Comparison of ENCODE assay signal across 16 mouse cellular contexts in genomic region chr5:102334442-102335197, GRCm38 (mm10).
DNase-seq lines count a peak whose midpoint lies in the region; ATAC-seq lines count a peak whose summit lies in the region.
"Had no signal": no experiment of that assay in that cellular context is flagged by ENCODE, and none has a peak within 500 bp of the region (broad histone marks: within the 10 kb centered on the region; RNA-seq: fewer than 3 reads in every experiment).

No protein-coding gene starts in this region.

- no peak overlapping the region for H3K4me3 ChIP-seq in forebrain, embryonic 15.5 days
- H3K4me3 ChIP-seq in forebrain, embryonic 11.5 days (ENCODE audit: low read depth, low read length) = no peak overlapping the region
- H3K4me3 ChIP-seq in hindbrain, embryonic 16.5 days (ENCODE audit: low read length) = no peak overlapping the region
- H3K4me3 ChIP-seq: heart, embryonic 12.5 days; liver, embryonic 12.5 days; lung, embryonic 15.5 days had no signal

- ATAC-seq in forebrain, embryonic 15.5 days (replicated peaks) = peak; percentile 26
- ATAC-seq in forebrain, embryonic 11.5 days (replicated peaks; ENCODE audit: low FRiP score) = no peak
- ATAC-seq in hindbrain, embryonic 16.5 days = peak; percentile 48; the same call in 1 of the 2 replicates
- ATAC-seq: intestine, postnatal 0 days; liver, embryonic 12.5 days had no signal

- peaks cover 17% of the 10 kb centered on the region for H3K4me1 ChIP-seq in forebrain, embryonic 15.5 days
- H3K4me1 ChIP-seq in forebrain, embryonic 11.5 days (replicated peaks; ENCODE audit: control insufficient read depth, insufficient read depth, low read length) = no peaks in the 10 kb centered on the region
- no peaks in the 10 kb centered on the region for H3K4me1 ChIP-seq in hindbrain, embryonic 16.5 days (ENCODE audit: control insufficient read depth, insufficient read depth, low read depth, low read length)
- H3K4me1 ChIP-seq: heart, embryonic 12.5 days; liver, embryonic 12.5 days; lung, embryonic 15.5 days had no signal

- H3K9me3 ChIP-seq in forebrain, embryonic 15.5 days = no peaks in the 10 kb centered on the region
- H3K9me3 ChIP-seq in forebrain, embryonic 11.5 days (ENCODE audit: control insufficient read depth, low read length) = no peaks in the 10 kb centered on the region
- H3K9me3 ChIP-seq in hindbrain, embryonic 16.5 days (ENCODE audit: control insufficient read depth, low read length) = no peaks in the 10 kb centered on the region
- H3K9me3 ChIP-seq: heart, embryonic 12.5 days; liver, embryonic 12.5 days; lung, embryonic 15.5 days had no signal

- H3K4me2 ChIP-seq in forebrain, embryonic 15.5 days (replicated peaks) = no peak overlapping the region
- no peak overlapping the region for H3K4me2 ChIP-seq in forebrain, embryonic 11.5 days (ENCODE audit: low read depth, low read length, severe bottlenecking)
- H3K4me2 ChIP-seq in hindbrain, embryonic 16.5 days (ENCODE audit: low read length) = 0 out of 2 replicates have a peak overlapping the region, but pooled peaks have one; percentile 8
- H3K4me2 ChIP-seq: heart, embryonic 12.5 days; liver, embryonic 12.5 days; lung, embryonic 15.5 days had no signal

- 43% methylated on average over 13 of the region's 13 CpGs for WGBS in forebrain, embryonic 15.5 days
- 74% methylated on average over 13 of the region's 13 CpGs for WGBS in forebrain, embryonic 11.5 days
- WGBS in hindbrain, embryonic 16.5 days = 56% methylated on average over 13 of the region's 13 CpGs

- H3K27ac ChIP-seq in forebrain, embryonic 15.5 days (replicated peaks) = peak overlapping the region; percentile 62
- no peak overlapping the region for H3K27ac ChIP-seq in forebrain, embryonic 11.5 days (ENCODE audit: low read depth, low read length)
- no peak overlapping the region for H3K27ac ChIP-seq in hindbrain, embryonic 16.5 days (ENCODE audit: low read depth, low read length)
- H3K27ac ChIP-seq: liver, embryonic 12.5 days; lung, embryonic 15.5 days had no signal

- no peak for DNase-seq in forebrain, embryonic 11.5 days (ENCODE audit: low spot score)
- DNase-seq in right cerebral cortex, postnatal 10 days (ENCODE audit: low spot score in 2 of 2) = peak; percentile 22 to 25
- no peak for DNase-seq in right cerebral cortex, postnatal 25 days
- DNase-seq in layer of hippocampus, adult 11-12 months (ENCODE audit: low spot score) = no peak
- DNase-seq in spleen, adult 18-20 months = no peak
- DNase-seq in thymus, postnatal 36 days = no peak
- DNase-seq: adrenal gland, postnatal 36 days; cerebellum, postnatal 25 days; heart, postnatal 36 days; kidney, postnatal 14 days had no signal

- no peaks in the 10 kb centered on the region for H3K36me3 ChIP-seq in forebrain, embryonic 15.5 days
- no peaks in the 10 kb centered on the region for H3K36me3 ChIP-seq in forebrain, embryonic 11.5 days (ENCODE audit: control insufficient read depth, insufficient read depth, low read length)
- H3K36me3 ChIP-seq in hindbrain, embryonic 16.5 days (ENCODE audit: control insufficient read depth, insufficient read depth, low read length) = no peaks in the 10 kb centered on the region
- H3K36me3 ChIP-seq: heart, embryonic 12.5 days; liver, embryonic 12.5 days; lung, embryonic 15.5 days had no signal

- H3K9ac ChIP-seq in forebrain, embryonic 15.5 days (replicated peaks) = no peak overlapping the region
- no peak overlapping the region for H3K9ac ChIP-seq in forebrain, embryonic 11.5 days (ENCODE audit: low read length)
- H3K9ac ChIP-seq in hindbrain, embryonic 16.5 days (ENCODE audit: low read depth, low read length) = no peak overlapping the region
- H3K9ac ChIP-seq: heart, embryonic 12.5 days; liver, embryonic 12.5 days; lung, embryonic 15.5 days had no signal

- no peaks in the 10 kb centered on the region for H3K27me3 ChIP-seq in forebrain, embryonic 15.5 days
- no peaks in the 10 kb centered on the region for H3K27me3 ChIP-seq in forebrain, embryonic 11.5 days (ENCODE audit: control insufficient read depth, insufficient read depth, low read length)
- H3K27me3 ChIP-seq in hindbrain, embryonic 16.5 days (replicated peaks; ENCODE audit: control insufficient read depth, insufficient read depth, low read length) = no peaks in the 10 kb centered on the region
- H3K27me3 ChIP-seq: heart, embryonic 12.5 days; liver, embryonic 12.5 days; lung, embryonic 15.5 days had no signal

Comparison
In these comparisons a context has a peak if more than half of its experiments do, and no peak if none do; other contexts are left out.
1. DNase-seq: peak in right cerebral cortex, postnatal 10 days (2 of 2); none in forebrain, embryonic 11.5 days (single experiment), right cerebral cortex, postnatal 25 days (single experiment), layer of hippocampus, adult 11-12 months (single experiment), spleen, adult 18-20 months (0 of 2) and thymus, postnatal 36 days (0 of 2).